Mouse (Mus musculus): ENCODE measurements around the gene Clip2. TPM values are rescaled to one million over a fixed set of nuclear protein-coding genes. Genes with fewer than 3 reads are reported as not detected.

The Clip2 gene
- total and polyA plus RNA-seq, 3 experiments: 3.5 to 7.4 TPM; not detected in 1

DNA sequence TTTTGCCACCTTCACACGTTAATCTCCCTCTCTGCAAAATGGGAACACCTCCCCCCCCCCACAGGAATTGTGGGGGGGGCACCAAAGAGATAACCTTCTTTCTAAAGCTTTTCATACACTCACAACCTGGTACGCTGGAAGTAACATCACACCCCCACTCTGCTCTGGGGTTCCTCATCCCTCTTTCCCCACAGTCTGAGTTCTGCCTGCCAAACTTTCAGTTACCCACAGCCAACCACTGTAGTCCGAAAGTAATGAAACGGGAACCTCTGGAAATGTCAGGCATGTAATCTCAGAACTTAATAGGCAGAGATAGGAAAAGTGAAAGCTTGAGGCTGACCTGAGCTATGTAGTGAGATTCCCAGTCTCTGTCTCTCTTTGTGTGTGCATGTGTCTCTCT lies 15.2 kb upstream of the Clip2 start:
- Histone ChIP-seq H3K4me3 (ENCODE audit: control insufficient read depth in 1 of 2, insufficient read depth in 1 of 2, low read depth in 2 of 2, low read length in 2 of 2) (no peak overlapping the region), H3K27ac (ENCODE audit: control insufficient read depth, low read depth, low read length) (no peak overlapping the region), H3K9ac (ENCODE audit: control insufficient read depth, low read depth, low read length, poor library complexity, severe bottlenecking) (no peak overlapping the region), H3K79me2 (ENCODE audit: control insufficient read depth, insufficient read depth, low read length, poor library complexity) (no peaks in the 10 kb centered on the region), H3K9me3 (replicated peaks; ENCODE audit: insufficient read depth, low read length) (no peaks in the 10 kb centered on the region), H3K4me1 (ENCODE audit: control insufficient read depth in 1 of 2, insufficient read depth in 2 of 2, low read length in 2 of 2) (peaks cover 4 to 8% of the 10 kb centered on the region in 2 experiments; a peak in 3 of 4 replicates), H3K36me3 (ENCODE audit: control insufficient read depth in 1 of 2, insufficient read depth in 2 of 2, low read length in 2 of 2) (peaks cover 0 to 6% of the 10 kb centered on the region in 2 experiments; a peak in 2 of 4 replicates), H3K27me3 (ENCODE audit: control insufficient read depth in 1 of 2, insufficient read depth in 2 of 2, low read length in 2 of 2) (no peaks in the 10 kb centered on the region)
- TF ChIP-seq ZNF384 (IDR thresholded peaks at IDR 0.05; ENCODE audit: low read depth, low read length) (no peak), GATA1 (IDR thresholded peaks at IDR 0.05; ENCODE audit: low read depth, low read length) (no peak), RCOR1 (IDR thresholded peaks at IDR 0.05; ENCODE audit: low read depth, low read length) (no peak), MAX (IDR thresholded peaks at IDR 0.05; ENCODE audit: low read length) (no peak)
- DNase-seq (ENCODE audit: low read depth, low spot score): no peak

DNA sequence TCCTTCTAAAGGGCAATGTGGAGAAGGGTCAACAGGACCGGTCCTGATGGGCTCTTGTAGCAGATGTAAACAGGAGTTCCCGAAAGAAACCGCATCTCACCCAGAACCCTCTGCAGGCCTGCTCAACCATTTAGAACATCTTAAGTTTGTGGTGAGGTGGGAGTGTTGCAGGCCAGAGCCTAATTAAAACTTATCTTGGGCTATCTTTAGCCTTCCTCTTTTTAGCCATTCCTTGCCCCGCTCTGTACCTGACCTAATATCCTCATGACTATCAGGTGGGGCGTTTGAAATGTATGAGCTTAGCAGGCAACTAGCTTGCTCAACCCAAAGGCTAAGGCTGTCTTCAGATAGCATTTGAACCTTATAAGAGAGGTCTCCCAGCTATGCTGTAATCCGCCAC lies 13.5 kb upstream of the Clip2 start:
- Histone ChIP-seq H3K4me1 (ENCODE audit: control insufficient read depth in 1 of 2, insufficient read depth in 2 of 2, low read length in 2 of 2) (peaks cover 4 to 5% of the 10 kb centered on the region in 2 experiments; a peak in 3 of 4 replicates), H3K4me3 (ENCODE audit: control insufficient read depth in 1 of 2, insufficient read depth in 1 of 2, low read depth in 2 of 2, low read length in 2 of 2) (no peak overlapping the region), H3K9ac (ENCODE audit: control insufficient read depth, low read depth, low read length, poor library complexity, severe bottlenecking) (no peak overlapping the region), H3K36me3 (ENCODE audit: control insufficient read depth in 1 of 2, insufficient read depth in 2 of 2, low read length in 2 of 2) (peaks cover 0 to 4% of the 10 kb centered on the region in 2 experiments; a peak in 2 of 4 replicates), H3K27me3 (ENCODE audit: control insufficient read depth in 1 of 2, insufficient read depth in 2 of 2, low read length in 2 of 2) (no peaks in the 10 kb centered on the region), H3K79me2 (ENCODE audit: control insufficient read depth, insufficient read depth, low read length, poor library complexity) (no peaks in the 10 kb centered on the region), H3K9me3 (replicated peaks; ENCODE audit: insufficient read depth, low read length) (no peaks in the 10 kb centered on the region), H3K27ac (ENCODE audit: control insufficient read depth, low read depth, low read length) (no peak overlapping the region)
- TF ChIP-seq MEF2A (IDR thresholded peaks at IDR 0.05; ENCODE audit: extremely low read depth, insufficient replicate concordance, low read depth, low read length, poor library complexity, severe bottlenecking) (peak; percentile 56; the same call in 1 of the 2 replicates), TBP (IDR thresholded peaks at IDR 0.05; ENCODE audit: low read depth, low read length) (no peak)
- no peak for DNase-seq (ENCODE audit: low read depth, low spot score)

DNA sequence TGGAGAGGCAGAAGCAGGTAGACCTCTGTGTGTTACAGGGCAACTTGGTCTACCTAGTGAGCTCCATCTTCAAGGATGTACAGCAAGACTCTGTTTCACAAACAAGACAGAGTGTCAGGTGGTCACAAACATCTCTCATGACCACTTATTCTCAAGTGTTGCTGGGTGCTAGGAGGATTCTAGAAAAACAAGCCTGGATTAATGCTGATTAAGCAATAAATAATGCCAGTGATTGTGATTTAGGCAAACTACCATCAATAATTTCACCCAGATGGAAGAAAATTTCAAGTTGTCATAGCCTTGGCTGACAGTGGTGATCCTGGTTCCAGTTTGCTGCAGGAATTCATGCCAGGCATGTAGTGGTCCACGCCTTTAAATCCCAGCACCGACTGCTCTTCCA lies 12.0 kb upstream of the Clip2 start:
- Histone ChIP-seq H3K9me3 (replicated peaks; ENCODE audit: insufficient read depth, low read length) (no peaks in the 10 kb centered on the region), H3K27me3 (ENCODE audit: control insufficient read depth in 1 of 2, insufficient read depth in 2 of 2, low read length in 2 of 2) (no peaks in the 10 kb centered on the region), H3K27ac (ENCODE audit: control insufficient read depth, low read depth, low read length) (no peak overlapping the region), H3K4me1 (ENCODE audit: control insufficient read depth in 1 of 2, insufficient read depth in 2 of 2, low read length in 2 of 2) (peaks cover 8 to 12% of the 10 kb centered on the region in 2 experiments), H3K36me3 (ENCODE audit: control insufficient read depth in 1 of 2, insufficient read depth in 2 of 2, low read length in 2 of 2) (peaks cover 0 to 4% of the 10 kb centered on the region in 2 experiments; a peak in 2 of 4 replicates), H3K79me2 (ENCODE audit: control insufficient read depth, insufficient read depth, low read length, poor library complexity) (no peaks in the 10 kb centered on the region), H3K4me3 (ENCODE audit: control insufficient read depth in 1 of 2, insufficient read depth in 1 of 2, low read depth in 2 of 2, low read length in 2 of 2) (no peak overlapping the region), H3K9ac (ENCODE audit: control insufficient read depth, low read depth, low read length, poor library complexity, severe bottlenecking) (no peak overlapping the region)
- no peak for DNase-seq (ENCODE audit: low read depth, low spot score)
- TF ChIP-seq MAFK (IDR thresholded peaks at IDR 0.05; ENCODE audit: borderline replicate concordance, low read depth, low read length): peak; percentile 81
- no peak for TF ChIP-seq ZKSCAN1 (IDR thresholded peaks at IDR 0.05; ENCODE audit: low read depth, low read length)

All from MEL (cell line).